Mouse (Mus musculus) kidney, postnatal 0 days (tissue): ENCODE measurements around the gene Slc12a9. TPM values are rescaled to one million over a fixed set of nuclear protein-coding genes. Genes with fewer than 3 reads are reported as not detected.

Experiments used
- ATAC-seq: fragments of 200-750 bp; cut with Nextera tagmentation; replicated peaks from 2 replicates; pipeline ENCODE4 v1.8.0; 2017; ENCODE audit warnings: low read depth, moderate number of reproducible peaks, moderate TSS enrichment, moderate library complexity; ENCODE audit not compliant: low FRiP score
- DNase-seq: peaks from one replicate; pipeline ENCODE4 v3.0.0-alpha.2; 2016; ENCODE audit warnings: low spot score
- H3K27ac ChIP-seq: fragments of 300-500 bp; sonication (generic); 2 replicates; pipeline ENCODE4 v1.5.1; 2014; ENCODE audit warnings: mild to moderate bottlenecking
- H3K27me3 ChIP-seq: fragments of 300-500 bp; sonication (generic); 2 replicates; pipeline ENCODE4 v1.6.1; 2014; ENCODE audit warnings: low read length, mixed read lengths; ENCODE audit not compliant: insufficient read depth
- H3K36me3 ChIP-seq: fragments of 300-500 bp; sonication (generic); 2 replicates; pipeline ENCODE4 v1.6.1; 2014; ENCODE audit warnings: low read length, mixed read lengths; ENCODE audit not compliant: insufficient read depth
- H3K4me1 ChIP-seq: fragments of 300-500 bp; sonication (generic); replicated peaks from 2 replicates; pipeline ENCODE4 v1.6.1; 2014; ENCODE audit warnings: antibody characterized with exemption, low read length, mixed read lengths; ENCODE audit not compliant: insufficient read depth
- H3K4me2 ChIP-seq: fragments of 300-500 bp; sonication (generic); 2 replicates; pipeline ENCODE4 v1.6.1; 2014; ENCODE audit warnings: mild to moderate bottlenecking, low read length, moderate library complexity, mixed read lengths
- H3K4me3 ChIP-seq: fragments of 300-500 bp; sonication (generic); replicated peaks from 2 replicates; pipeline ENCODE4 v1.5.1; 2014; ENCODE audit warnings: low read depth, low read length
- H3K9ac ChIP-seq: fragments of 300-500 bp; sonication (generic); 2 replicates; pipeline ENCODE4 v1.6.1; 2014; ENCODE audit warnings: low read depth, low read length
- H3K9me3 ChIP-seq: fragments of 300-500 bp; sonication (generic); replicated peaks from 2 replicates; pipeline ENCODE4 v1.6.1; 2016; ENCODE audit warnings: low read length, inconsistent platforms, mixed read lengths
- CTCF ChIP-seq: IDR thresholded peaks from 2 replicates; pipeline ENCODE4 v1.5.1; 2016; ENCODE audit warnings: antibody characterized with exemption, low read depth, mild to moderate bottlenecking, moderate library complexity
- WGBS: fragments of 180-500 bp; shearing (Covaris S2); extraction: QIAGEN DNeasy Blood & Tissue Kit; methylation state at CpG from one replicate; pipeline ENCODE4 v1.1.7; 2014; 5-methylcytosine and 5-hydroxymethylcytosine counted together
- polyA plus RNA-seq: library from polyadenylated mRNA; unstranded; fragments of >200 nt; fragmentation: Nextera tagmentation; extraction: Ambion mirVana; gene quantifications from 2 replicates; pipeline ENCODE4 v1.2.1, GENCODE M21; 2015

Slc12a9 gene
- polyA plus RNA-seq, 1 experiment from 2014 or later, result 11.8 TPM

- ATAC-seq, result no peak
- Histone ChIP-seq H3K4me2 (no peak overlapping the region), H3K4me1 (peaks cover 11% of the 10 kb centered on the region), H3K36me3 (0 out of 2 replicates have a peak, but pooled peaks cover 3% of the 10 kb centered on the region), H3K9ac (no peak overlapping the region), H3K27ac (no peak overlapping the region), H3K9me3 (no peaks in the 10 kb centered on the region), H3K4me3 (no peak overlapping the region), H3K27me3 (no peaks in the 10 kb centered on the region)
- DNase-seq, result no peak
- WGBS, result 59% methylated on average over 1 of the region's 1 CpGs
- no peak for TF ChIP-seq CTCF
These were observed 14.8 kb downstream of the Slc12a9 start for GRCm38 (mm10) chr5:137318570-137318969.

- Histone ChIP-seq H3K4me2 (no peak overlapping the region), H3K4me3 (no peak overlapping the region), H3K27ac (no peak overlapping the region), H3K27me3 (no peaks in the 10 kb centered on the region), H3K9ac (no peak overlapping the region), H3K36me3 (0 out of 2 replicates have a peak, but pooled peaks cover 3% of the 10 kb centered on the region), H3K9me3 (no peaks in the 10 kb centered on the region), H3K4me1 (peaks cover 21% of the 10 kb centered on the region)
- no peak for ATAC-seq
- DNase-seq, result no peak
- no peak for TF ChIP-seq CTCF
- WGBS, result 93% methylated on average over 8 of the region's 8 CpGs
These were observed 16.0 kb downstream of the Slc12a9 start for GRCm38 (mm10) chr5:137317361-137317760.

- no peak overlapping the region for H3K4me2 ChIP-seq
- H3K27ac ChIP-seq, result peak overlapping the region; percentile 97
- ATAC-seq, result no peak; the same call in 1 of the 2 replicates
- peaks cover 11% of the 10 kb centered on the region; the same call in 1 of the 2 replicates for H3K36me3 ChIP-seq
- no peaks in the 10 kb centered on the region for H3K27me3 ChIP-seq
- H3K4me3 ChIP-seq, result no peak overlapping the region
- peaks cover 26% of the 10 kb centered on the region for H3K4me1 ChIP-seq
- peak; percentile 46 for DNase-seq
- peak; percentile 62 for TF ChIP-seq CTCF
- H3K9me3 ChIP-seq, result no peaks in the 10 kb centered on the region
- H3K9ac ChIP-seq, result peak overlapping the region; percentile 85; the same call in 1 of the 2 replicates
- WGBS, result 48% methylated on average over 30 of the region's 30 CpGs
These were observed 18.1 kb downstream of the Slc12a9 start for GRCm38 (mm10) chr5:137315084-137315903.

DNA sequence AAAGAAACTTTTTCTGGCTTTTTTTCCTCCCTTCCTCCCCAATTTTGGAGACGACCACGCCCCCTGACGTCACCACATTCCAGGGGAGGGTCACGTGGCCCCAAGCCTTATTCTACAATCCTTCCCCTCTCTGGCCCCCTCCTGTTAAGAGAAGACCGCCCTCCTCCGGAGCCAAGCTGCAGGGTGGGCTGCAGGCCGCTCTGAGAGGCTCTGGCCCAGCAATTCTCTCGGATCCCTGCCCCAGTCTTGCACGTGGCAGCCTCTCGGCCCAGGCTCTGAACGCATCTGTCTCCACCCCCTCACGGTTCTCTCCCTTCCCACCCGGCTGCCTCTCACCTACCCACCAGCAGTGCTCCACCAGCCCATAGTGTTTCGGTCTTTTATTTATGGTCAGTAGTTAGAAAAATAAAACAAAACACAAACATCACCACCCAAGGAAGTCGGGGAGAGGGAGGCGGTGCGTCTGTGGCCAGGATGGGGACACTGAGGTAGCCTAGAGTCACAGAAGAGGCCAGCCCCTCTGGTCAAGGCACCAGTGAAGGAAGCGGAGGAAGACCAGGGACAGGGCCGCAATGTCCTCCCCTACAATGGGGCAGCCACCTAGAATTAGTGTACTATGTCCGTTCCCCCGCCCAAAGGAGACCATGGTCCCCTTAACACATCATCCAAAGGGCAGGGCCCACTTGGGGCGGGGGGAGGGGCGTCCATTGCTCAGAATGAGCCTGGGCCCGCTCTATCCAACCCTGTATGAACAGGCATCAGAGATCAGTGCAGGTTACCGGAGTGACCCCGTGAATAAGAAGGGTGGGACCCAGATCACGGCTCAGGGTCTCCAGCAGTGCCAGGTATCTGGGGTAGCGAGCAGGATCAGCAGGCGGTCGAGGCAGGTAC is 19.0 kb downstream of the Slc12a9 start, which contains the start of gene Trip6:
Gene Trip6, minus strand, starts transcription at position 212 of the 891 bp plus-strand sequence.
- H3K36me3 ChIP-seq, result peaks cover 19% of the 10 kb centered on the region
- WGBS, result 17% methylated on average over 30 of the region's 30 CpGs
- peak within 1 kb of the TSS; percentile 96 for H3K4me2 ChIP-seq

DNA sequence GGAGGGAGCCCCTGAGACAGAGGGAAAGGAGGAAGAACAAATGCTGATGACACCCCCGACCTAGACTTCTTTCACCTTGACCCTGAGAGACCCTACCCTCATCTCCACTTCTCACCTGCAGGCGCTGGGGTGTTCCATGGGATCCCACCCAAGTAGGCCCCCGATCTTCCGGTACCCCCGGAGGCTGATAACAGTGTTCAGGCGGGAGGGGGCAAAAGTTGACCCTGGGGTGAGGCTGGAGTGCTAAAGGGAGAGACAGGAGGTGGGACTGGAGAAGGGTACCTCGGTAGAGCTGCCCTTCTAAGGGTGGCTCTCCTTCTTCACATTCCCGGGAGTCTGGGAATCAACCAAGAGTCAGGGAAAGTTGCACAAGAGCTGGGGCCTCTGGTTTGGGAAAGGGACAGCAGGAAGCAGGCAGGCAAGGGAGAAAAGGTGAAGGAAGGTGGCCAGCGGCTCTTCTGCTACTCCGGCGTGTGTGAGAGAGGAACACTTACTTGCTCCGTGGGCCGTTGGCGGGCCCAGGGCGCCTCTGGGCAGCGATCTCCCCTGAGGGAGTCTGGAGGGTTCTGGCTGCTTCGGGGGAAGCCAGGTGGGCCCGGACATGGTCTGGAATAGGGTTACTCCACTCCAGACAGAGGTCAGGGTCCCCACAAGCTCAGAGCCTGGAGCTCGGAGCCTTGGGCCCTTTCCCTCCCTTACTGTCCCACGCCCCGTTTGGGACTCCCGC is 19.8 kb downstream of the Slc12a9 start:
- DNase-seq, result peak; percentile 55
- Histone ChIP-seq H3K4me1 (peaks cover 26% of the 10 kb centered on the region), H3K4me3 (peak overlapping the region; percentile 78), H3K27ac (peak overlapping the region; percentile 97), H3K9ac (peak overlapping the region; percentile 85), H3K9me3 (no peaks in the 10 kb centered on the region), H3K4me2 (peak overlapping the region; percentile 96), H3K36me3 (peaks cover 26% of the 10 kb centered on the region), H3K27me3 (no peaks in the 10 kb centered on the region)
- peak; percentile 65 for ATAC-seq
- TF ChIP-seq CTCF, result no peak
- WGBS, result under 1% methylated on average over 22 of the region's 22 CpGs

More for the DNA sequence above, 19.0 kb downstream of the Slc12a9 start, which contains the start of gene Trip6:
- Histone ChIP-seq H3K9ac (peak within 1 kb of the TSS; percentile 85), H3K9me3 (no peaks in the 10 kb centered on the region), H3K27ac (peak within 1 kb of the TSS; percentile 97), H3K4me3 (peak within 1 kb of the TSS; percentile 78), H3K27me3 (no peaks in the 10 kb centered on the region), H3K4me1 (peaks cover 26% of the 10 kb centered on the region)
- DNase-seq (peak; percentile 98), ATAC-seq (peak; percentile 89)
- TF ChIP-seq CTCF, result peak; percentile 53
